Mouse (Mus musculus): Measurements from ENCODE around the gene Gmpr2. TPM values are rescaled to one million over a fixed set of nuclear protein-coding genes. Genes with fewer than 3 reads are reported as not detected.

Gmpr2 gene
- total and polyA plus RNA-seq, 3 experiments, result 24.7 to 40.5 (median 30.8) TPM

- TF ChIP-seq CTCF (IDR thresholded peaks at IDR 0.05; ENCODE audit: low read depth, low read length), result no peak
- no peak for TF ChIP-seq GATA1 (IDR thresholded peaks at IDR 0.05; ENCODE audit: borderline replicate concordance, low read length)
- no peak for TF ChIP-seq POLR2AphosphoS5 (IDR thresholded peaks at IDR 0.05; ENCODE audit: insufficient replicate concordance, low read depth, low read length)
- no peak for TF ChIP-seq GATA2 (IDR thresholded peaks at IDR 0.05; ENCODE audit: borderline replicate concordance, low read depth, low read length)
- no peak for TF ChIP-seq TAL1 (conservative IDR thresholded peaks at IDR 0.05; ENCODE audit: low read depth, low read length)
- no peaks in the 10 kb centered on the region for H3K27me3 ChIP-seq (ENCODE audit: insufficient read depth, low read length)
- ATAC-seq (ENCODE audit: extremely low read depth, insufficient number of reproducible peaks, low FRiP score, poor library complexity, severe bottlenecking), result no peak
These were observed 30.9 kb upstream of the Gmpr2 start for GRCm38 (mm10) chr14:55640816-55641215.

DNA sequence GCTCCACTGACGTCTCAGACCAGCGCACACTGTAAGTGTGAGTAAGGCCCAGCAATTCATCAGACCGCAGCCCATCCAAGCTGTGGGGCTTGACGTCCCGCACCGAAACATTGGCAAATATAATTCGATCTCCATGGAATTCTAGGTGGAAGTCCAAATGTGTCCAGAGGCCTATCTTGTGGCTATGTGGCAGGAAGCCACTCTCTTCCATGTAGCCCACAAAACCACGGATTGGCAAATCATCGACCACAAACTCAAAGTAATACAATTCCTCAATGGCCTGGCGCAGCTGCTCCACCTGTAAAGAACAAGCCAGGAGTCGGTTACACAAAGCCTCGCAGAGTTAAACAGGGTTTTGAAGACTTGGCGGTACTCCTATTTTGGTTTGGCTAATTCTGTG lies 30.4 kb upstream of the Gmpr2 start:
- no peaks in the 10 kb centered on the region for H3K27me3 ChIP-seq (ENCODE audit: insufficient read depth, low read length)
- no peak for ATAC-seq (ENCODE audit: extremely low read depth, insufficient number of reproducible peaks, low FRiP score, poor library complexity, severe bottlenecking)
- no peak for DNase-seq (ENCODE audit: low spot score)
- no peaks in the 10 kb centered on the region for H3K9me3 ChIP-seq (replicated peaks)
- H3K4me1 ChIP-seq (ENCODE audit: insufficient read depth, low read depth, low read length), result peaks cover 62% of the 10 kb centered on the region
- no peak overlapping the region for H3K4me3 ChIP-seq (ENCODE audit: low read depth, low read length)
- no peak for TF ChIP-seq POLR2AphosphoS5 (IDR thresholded peaks at IDR 0.05; ENCODE audit: insufficient replicate concordance, low read depth, low read length)
- TF ChIP-seq GATA2 (IDR thresholded peaks at IDR 0.05; ENCODE audit: borderline replicate concordance, low read depth, low read length), result no peak
- TF ChIP-seq TAL1 (conservative IDR thresholded peaks at IDR 0.05; ENCODE audit: low read depth, low read length), result no peak
- TF ChIP-seq CTCF (IDR thresholded peaks at IDR 0.05; ENCODE audit: low read depth, low read length), result no peak
- TF ChIP-seq GATA1 (IDR thresholded peaks at IDR 0.05; ENCODE audit: borderline replicate concordance, low read length), result no peak
- peaks cover 76% of the 10 kb centered on the region for H3K36me3 ChIP-seq (replicated peaks)

More at GRCm38 (mm10) chr14:55640816-55641215, 30.9 kb upstream of the Gmpr2 start:
- Histone ChIP-seq H3K9me3 (replicated peaks) (no peaks in the 10 kb centered on the region), H3K4me1 (ENCODE audit: insufficient read depth, low read depth, low read length) (peaks cover 61% of the 10 kb centered on the region), H3K36me3 (replicated peaks) (peaks cover 75% of the 10 kb centered on the region), H3K4me3 (ENCODE audit: low read depth, low read length) (no peak overlapping the region; the same call in 1 of the 2 replicates)
- DNase-seq (ENCODE audit: low spot score), result no peak

GRCm38 (mm10) chr14:55642679-55643059 lies 29.1 kb upstream of the Gmpr2 start:
- DNase-seq (ENCODE audit: low spot score) (no peak), ATAC-seq (ENCODE audit: extremely low read depth, insufficient number of reproducible peaks, low FRiP score, poor library complexity, severe bottlenecking) (no peak)
- Histone ChIP-seq H3K4me1 (ENCODE audit: insufficient read depth, low read depth, low read length) (peaks cover 71% of the 10 kb centered on the region), H3K4me3 (ENCODE audit: low read depth, low read length) (peak overlapping the region; percentile 89), H3K36me3 (replicated peaks) (peaks cover 77% of the 10 kb centered on the region), H3K9me3 (replicated peaks) (no peaks in the 10 kb centered on the region), H3K27me3 (ENCODE audit: insufficient read depth, low read length) (no peaks in the 10 kb centered on the region)
- TF ChIP-seq TAL1 (conservative IDR thresholded peaks at IDR 0.05; ENCODE audit: low read depth, low read length) (no peak), POLR2AphosphoS5 (IDR thresholded peaks at IDR 0.05; ENCODE audit: insufficient replicate concordance, low read depth, low read length) (no peak), GATA1 (IDR thresholded peaks at IDR 0.05; ENCODE audit: borderline replicate concordance, low read length) (no peak), CTCF (IDR thresholded peaks at IDR 0.05; ENCODE audit: low read depth, low read length) (no peak), GATA2 (IDR thresholded peaks at IDR 0.05; ENCODE audit: borderline replicate concordance, low read depth, low read length) (no peak)

- H3K27me3 ChIP-seq (ENCODE audit: insufficient read depth, low read length), result no peaks in the 10 kb centered on the region
- no peaks in the 10 kb centered on the region for H3K9me3 ChIP-seq (replicated peaks)
- H3K4me3 ChIP-seq (ENCODE audit: low read depth, low read length), result peak within 1 kb of the TSS; percentile 89
- ATAC-seq (ENCODE audit: extremely low read depth, insufficient number of reproducible peaks, low FRiP score, poor library complexity, severe bottlenecking) (peak; percentile 37), DNase-seq (ENCODE audit: low spot score) (peak; percentile 86)
- TF ChIP-seq GATA2 (IDR thresholded peaks at IDR 0.05; ENCODE audit: borderline replicate concordance, low read depth, low read length) (no peak), GATA1 (IDR thresholded peaks at IDR 0.05; ENCODE audit: borderline replicate concordance, low read length) (no peak), TAL1 (conservative IDR thresholded peaks at IDR 0.05; ENCODE audit: low read depth, low read length) (no peak), CTCF (IDR thresholded peaks at IDR 0.05; ENCODE audit: low read depth, low read length) (no peak), POLR2AphosphoS5 (IDR thresholded peaks at IDR 0.05; ENCODE audit: insufficient replicate concordance, low read depth, low read length) (no peak)
- H3K36me3 ChIP-seq (replicated peaks), result peaks cover 73% of the 10 kb centered on the region
- peaks cover 67% of the 10 kb centered on the region for H3K4me1 ChIP-seq (ENCODE audit: insufficient read depth, low read depth, low read length)
These were observed 28.5 kb upstream of the Gmpr2 start, which contains the start of gene Tm9sf1 for GRCm38 (mm10) chr14:55643060-55643907. Gene Tm9sf1, minus strand, starts transcription at chr14:55643806.

DNA sequence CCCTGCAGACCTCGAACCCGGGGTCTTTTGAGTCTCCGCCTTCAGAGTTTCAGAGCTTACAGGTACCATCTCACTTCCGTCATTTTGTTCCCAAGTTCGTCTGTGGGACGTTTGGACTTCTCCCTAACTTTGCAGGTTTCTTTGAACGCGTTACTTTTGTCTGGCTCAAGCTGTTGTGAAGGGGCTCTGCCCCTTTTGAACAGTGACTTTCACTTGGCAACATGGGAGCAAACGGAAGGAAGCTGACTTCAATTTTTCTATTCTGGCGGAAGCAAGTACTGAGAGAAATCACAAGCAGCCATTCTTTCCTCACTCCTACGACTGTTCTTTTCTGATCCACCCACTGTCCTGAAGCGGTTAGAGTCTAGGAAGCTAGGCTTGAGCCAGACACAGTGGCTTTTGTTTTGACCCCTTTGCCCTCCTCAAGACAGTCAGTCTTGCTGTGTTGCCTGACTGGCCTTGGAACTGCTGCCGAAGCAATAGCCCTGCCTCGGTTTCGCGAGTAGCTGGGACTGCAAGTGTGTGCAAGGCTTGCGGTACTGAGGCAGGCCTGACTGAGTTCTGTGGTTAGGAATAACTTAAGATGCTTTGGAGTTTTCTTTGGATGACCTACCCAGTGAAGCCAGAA lies 27.4 kb upstream of the Gmpr2 start:
- TF ChIP-seq CTCF (IDR thresholded peaks at IDR 0.05; ENCODE audit: low read depth, low read length), result no peak
- no peak for TF ChIP-seq POLR2AphosphoS5 (IDR thresholded peaks at IDR 0.05; ENCODE audit: insufficient replicate concordance, low read depth, low read length)
- TF ChIP-seq GATA2 (IDR thresholded peaks at IDR 0.05; ENCODE audit: borderline replicate concordance, low read depth, low read length), result no peak
- no peak for TF ChIP-seq TAL1 (conservative IDR thresholded peaks at IDR 0.05; ENCODE audit: low read depth, low read length)
- TF ChIP-seq GATA1 (IDR thresholded peaks at IDR 0.05; ENCODE audit: borderline replicate concordance, low read length), result no peak
- peaks cover 62% of the 10 kb centered on the region for H3K4me1 ChIP-seq (ENCODE audit: insufficient read depth, low read depth, low read length)
- H3K4me3 ChIP-seq (ENCODE audit: low read depth, low read length), result peak overlapping the region; percentile 89
- peaks cover 66% of the 10 kb centered on the region for H3K36me3 ChIP-seq (replicated peaks)
- ATAC-seq (ENCODE audit: extremely low read depth, insufficient number of reproducible peaks, low FRiP score, poor library complexity, severe bottlenecking) (no peak), DNase-seq (ENCODE audit: low spot score) (no peak)
- no peaks in the 10 kb centered on the region for H3K27me3 ChIP-seq (ENCODE audit: insufficient read depth, low read length)
- no peaks in the 10 kb centered on the region for H3K9me3 ChIP-seq (replicated peaks)

DNA sequence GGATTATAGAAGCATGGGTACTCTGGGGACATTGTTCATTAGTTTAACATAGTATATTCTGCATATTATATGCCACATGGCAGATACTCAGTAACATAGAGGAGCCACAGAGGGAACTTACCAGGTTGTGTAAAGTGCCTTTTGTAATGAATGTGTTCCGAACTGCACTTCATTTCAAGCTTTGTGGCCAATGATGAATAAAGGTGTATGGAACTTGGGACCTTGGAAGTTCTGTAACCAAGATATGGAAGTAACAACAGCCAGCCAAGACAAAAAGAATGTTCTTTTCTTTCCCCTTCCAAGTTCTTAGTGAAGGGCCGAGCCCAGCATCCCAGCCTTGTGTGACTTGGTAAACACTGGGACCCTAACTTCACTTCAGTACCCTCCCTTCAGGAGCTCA lies 21.9 kb upstream of the Gmpr2 start, which contains the start of gene Tssk4:
Tssk4 (plus strand) TSS at position 301 of the 400 bp plus-strand sequence.
- Histone ChIP-seq H3K4me3 (ENCODE audit: low read depth, low read length) (no peak within 1 kb of the TSS), H3K36me3 (replicated peaks) (peaks cover 43% of the 10 kb centered on the region)

More for the DNA sequence above, 21.9 kb upstream of the Gmpr2 start, which contains the start of gene Tssk4:
- TF ChIP-seq GATA1 (IDR thresholded peaks at IDR 0.05; ENCODE audit: borderline replicate concordance, low read length), result no peak
- TF ChIP-seq GATA2 (IDR thresholded peaks at IDR 0.05; ENCODE audit: borderline replicate concordance, low read depth, low read length), result no peak
- TF ChIP-seq TAL1 (conservative IDR thresholded peaks at IDR 0.05; ENCODE audit: low read depth, low read length), result no peak
- TF ChIP-seq CTCF (IDR thresholded peaks at IDR 0.05; ENCODE audit: low read depth, low read length), result no peak
- TF ChIP-seq POLR2AphosphoS5 (IDR thresholded peaks at IDR 0.05; ENCODE audit: insufficient replicate concordance, low read depth, low read length), result no peak
- Histone ChIP-seq H3K27me3 (ENCODE audit: insufficient read depth, low read length) (no peaks in the 10 kb centered on the region), H3K9me3 (replicated peaks) (no peaks in the 10 kb centered on the region), H3K4me1 (ENCODE audit: insufficient read depth, low read depth, low read length) (peaks cover 23% of the 10 kb centered on the region)
- DNase-seq (ENCODE audit: low spot score) (no peak), ATAC-seq (ENCODE audit: extremely low read depth, insufficient number of reproducible peaks, low FRiP score, poor library complexity, severe bottlenecking) (no peak)

Data from G1E (cell line).